ENCODE assay signal across 16 mouse cellular contexts in the genomic region with DNA sequence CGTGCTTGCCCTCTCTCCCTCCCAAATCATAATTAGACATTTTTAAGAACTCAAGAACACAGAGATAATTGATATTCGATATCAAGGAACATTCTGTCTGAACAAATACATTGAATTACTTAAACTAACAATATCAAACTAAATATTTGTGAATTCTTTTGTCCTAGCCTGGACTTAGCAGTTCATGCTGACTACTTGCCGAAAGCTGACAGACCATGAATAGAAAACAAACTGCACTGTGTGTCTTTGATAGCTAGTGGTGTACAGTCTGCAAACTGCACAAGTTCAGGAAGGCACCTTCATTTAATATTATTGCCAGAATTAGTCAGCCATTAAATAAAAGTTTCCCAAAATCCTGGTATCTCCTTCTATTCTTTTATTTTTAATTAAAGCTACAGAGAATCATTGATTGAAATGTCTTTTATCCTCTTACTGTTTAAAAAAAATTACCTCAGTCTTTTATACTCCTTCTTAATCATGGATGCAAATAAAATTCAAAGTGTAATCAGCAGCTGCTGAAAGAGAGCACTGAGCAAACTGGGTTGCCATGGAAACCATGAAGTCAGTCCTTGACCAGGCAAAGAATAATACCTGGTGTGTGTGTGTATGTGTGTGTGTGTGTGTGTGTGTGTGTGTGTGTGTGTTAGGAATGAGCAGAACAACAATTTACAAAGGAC.
DNase-seq lines count a peak whose midpoint lies in the region; ATAC-seq lines count a peak whose summit lies in the region.
"Had no signal": no experiment of that assay in that cellular context is flagged by ENCODE, and none has a peak within 500 bp of the region (broad histone marks: within the 10 kb centered on the region; RNA-seq: fewer than 3 reads in every experiment).

No protein-coding gene starts in this region.

- peak; percentile 92 for ATAC-seq in forebrain, embryonic 12.5 days (ENCODE audit: low FRiP score)
- ATAC-seq in hindbrain, embryonic 14.5 days (ENCODE audit: low FRiP score) = peak; percentile 84
- ATAC-seq in neural tube, embryonic 13.5 days (ENCODE audit: low read depth) = peak; percentile 74
- ATAC-seq: CD4-positive, CD25-positive, alpha-beta regulatory T cell, adult 4 months had no signal

- H3K9me3 ChIP-seq in forebrain, embryonic 12.5 days = no peaks in the 10 kb centered on the region
- no peaks in the 10 kb centered on the region for H3K9me3 ChIP-seq in hindbrain, embryonic 14.5 days (ENCODE audit: control insufficient read depth, low read length)
- no peaks in the 10 kb centered on the region for H3K9me3 ChIP-seq in neural tube, embryonic 13.5 days
- H3K9me3 ChIP-seq: embryonic facial prominence, embryonic 13.5 days; kidney, embryonic 15.5 days had no signal

- H3K9ac ChIP-seq in forebrain, embryonic 12.5 days = no peak overlapping the region
- H3K9ac ChIP-seq in hindbrain, embryonic 14.5 days = no peak overlapping the region
- no peak overlapping the region for H3K9ac ChIP-seq in neural tube, embryonic 13.5 days
- H3K9ac ChIP-seq: embryonic facial prominence, embryonic 13.5 days; kidney, embryonic 15.5 days had no signal

- H3K4me1 ChIP-seq in forebrain, embryonic 12.5 days = peaks cover 15% of the 10 kb centered on the region
- H3K4me1 ChIP-seq in hindbrain, embryonic 14.5 days (replicated peaks; ENCODE audit: control insufficient read depth, insufficient read depth, low read length) = peaks cover 9% of the 10 kb centered on the region
- H3K4me1 ChIP-seq in neural tube, embryonic 13.5 days (replicated peaks) = peaks cover 15% of the 10 kb centered on the region
- H3K4me1 ChIP-seq: embryonic facial prominence, embryonic 13.5 days; kidney, embryonic 15.5 days had no signal

- WGBS in forebrain, embryonic 12.5 days = 27% methylated on average over 3 of the region's 3 CpGs
- 44% methylated on average over 3 of the region's 3 CpGs for WGBS in hindbrain, embryonic 14.5 days
- 50% methylated on average over 3 of the region's 3 CpGs for WGBS in neural tube, embryonic 13.5 days

- DNase-seq in left cerebral cortex, postnatal 4 days = peak; percentile 8
- no peak for DNase-seq in left cerebral cortex, postnatal 36 days (ENCODE audit: low spot score in 2 of 2)
- peak; percentile 59 for DNase-seq in hindbrain, embryonic 14.5 days (ENCODE audit: low spot score)
- DNase-seq in heart, postnatal 25 days (ENCODE audit: low spot score) = no peak
- no peak for DNase-seq in thymus, postnatal 36 days
- DNase-seq: adrenal gland, adult 2 months; cerebellum, adult 18-20 months; heart, adult 18-20 months; heart, postnatal 10 days; lung, postnatal 36 days; right cerebral cortex, postnatal 25 days had no signal

- no peaks in the 10 kb centered on the region for H3K36me3 ChIP-seq in forebrain, embryonic 12.5 days (replicated peaks)
- H3K36me3 ChIP-seq in hindbrain, embryonic 14.5 days (replicated peaks; ENCODE audit: control insufficient read depth, insufficient read depth) = no peaks in the 10 kb centered on the region
- H3K36me3 ChIP-seq in neural tube, embryonic 13.5 days = no peaks in the 10 kb centered on the region
- H3K36me3 ChIP-seq: embryonic facial prominence, embryonic 13.5 days; kidney, embryonic 15.5 days had no signal

- H3K4me2 ChIP-seq in forebrain, embryonic 12.5 days = no peak overlapping the region; the same call in 1 of the 2 replicates
- H3K4me2 ChIP-seq in hindbrain, embryonic 14.5 days (replicated peaks) = no peak overlapping the region; the same call in 1 of the 2 replicates
- no peak overlapping the region for H3K4me2 ChIP-seq in neural tube, embryonic 13.5 days
- H3K4me2 ChIP-seq: embryonic facial prominence, embryonic 13.5 days; kidney, embryonic 15.5 days had no signal

- no peak overlapping the region for H3K4me3 ChIP-seq in forebrain, embryonic 12.5 days (replicated peaks)
- H3K4me3 ChIP-seq in hindbrain, embryonic 14.5 days (replicated peaks; ENCODE audit: low read length) = no peak overlapping the region
- no peak overlapping the region for H3K4me3 ChIP-seq in neural tube, embryonic 13.5 days
- H3K4me3 ChIP-seq: embryonic facial prominence, embryonic 13.5 days; kidney, embryonic 15.5 days had no signal

- no peaks in the 10 kb centered on the region for H3K27me3 ChIP-seq in forebrain, embryonic 12.5 days
- no peaks in the 10 kb centered on the region for H3K27me3 ChIP-seq in hindbrain, embryonic 14.5 days (ENCODE audit: control insufficient read depth, insufficient read depth, low read length)
- H3K27me3 ChIP-seq in neural tube, embryonic 13.5 days = no peaks in the 10 kb centered on the region
- H3K27me3 ChIP-seq: embryonic facial prominence, embryonic 13.5 days; kidney, embryonic 15.5 days had no signal

- intact Hi-C loops in left cerebral cortex, postnatal 4 days (cut with DNase I) = no loop called here
- intact Hi-C loops in left cerebral cortex, postnatal 36 days (cut with DNase I) = no loop called here
- intact Hi-C loops in heart, postnatal 25 days (cut with DNase I) = no loop called here

- H3K27ac ChIP-seq in forebrain, embryonic 12.5 days = peak overlapping the region; percentile 31; the same call in 1 of the 2 replicates
- peak overlapping the region; percentile 70; the same call in 1 of the 2 replicates for H3K27ac ChIP-seq in hindbrain, embryonic 14.5 days
- no peak overlapping the region for H3K27ac ChIP-seq in neural tube, embryonic 13.5 days (replicated peaks)
- H3K27ac ChIP-seq: embryonic facial prominence, embryonic 13.5 days; kidney, embryonic 15.5 days had no signal

Comparison
In these comparisons a context has a peak if more than half of its experiments do, and no peak if none do; other contexts are left out.
1. DNase-seq: peak in left cerebral cortex, postnatal 4 days (single experiment) and hindbrain, embryonic 14.5 days (single experiment); none in left cerebral cortex, postnatal 36 days (0 of 2), heart, postnatal 25 days (single experiment) and thymus, postnatal 36 days (0 of 2).
2. Peak in every context shown above with its lines, with median percentiles within 50 percentile points of each other: ATAC-seq.